Mouse (Mus musculus) brain, embryonic 14.5 days (tissue): ENCODE measurements around the gene Oxsm.

ENCODE experiments used
- CTCF ChIP-seq: fragments of 200-500 bp; IDR thresholded peaks from 2 replicates; pipeline ENCODE4 v1.5.1; 2012; ENCODE audit warnings: inconsistent platforms, mild to moderate bottlenecking, moderate library complexity, borderline replicate concordance; ENCODE audit not compliant: insufficient read depth, insufficient read length; ENCODE audit errors: extremely low read depth
- POLR2A ChIP-seq: fragments of 200-500 bp; IDR thresholded peaks from 2 replicates; pipeline ENCODE4 v1.6.1; 2012; ENCODE audit warnings: mild to moderate bottlenecking, inconsistent platforms, borderline replicate concordance; ENCODE audit not compliant: poor library complexity, insufficient read depth, insufficient read length, severe bottlenecking; ENCODE audit errors: extremely low read depth

DNA sequence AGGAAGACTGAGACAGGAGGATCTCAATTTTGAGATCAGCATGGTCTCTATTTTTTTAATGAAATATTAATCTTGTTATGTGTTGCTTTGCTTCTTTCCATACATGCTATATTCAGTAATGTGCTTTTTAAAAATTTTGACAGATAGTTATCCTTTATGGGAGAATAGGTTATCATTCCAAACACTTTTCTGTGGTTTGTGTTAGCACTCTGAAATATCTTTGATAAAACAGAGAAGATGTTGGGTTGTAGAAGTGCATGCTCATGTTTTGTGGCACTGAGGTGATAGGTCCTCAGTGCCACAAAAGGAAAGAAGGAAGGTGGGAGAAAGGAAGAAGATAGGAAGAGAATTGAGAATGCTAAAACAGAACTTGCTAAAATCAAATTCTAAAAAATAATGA, 43.4 kb upstream of the Oxsm start:
- TF ChIP-seq CTCF: no peak
- TF ChIP-seq POLR2A: no peak
